21 mouse cellular contexts compared by ENCODE assay signal in genomic region chr15:91495014-91495413, GRCm38 (mm10).
DNase-seq lines count a peak whose midpoint lies in the region; ATAC-seq and TF ChIP-seq lines count a peak whose summit lies in the region.
"Had no signal": no experiment of that assay in that cellular context is flagged by ENCODE, and none has a peak within 500 bp of the region (broad histone marks: within the 10 kb centered on the region; RNA-seq: fewer than 3 reads in every experiment).

No protein-coding gene starts in this region.

- H3K4me1 ChIP-seq in lung, embryonic 14.5 days (ENCODE audit: insufficient read depth): no peaks in the 10 kb centered on the region
- H3K4me1 ChIP-seq in liver, postnatal 0 days (ENCODE audit: insufficient read depth): no peaks in the 10 kb centered on the region
- H3K4me1 ChIP-seq in midbrain, postnatal 0 days (ENCODE audit: insufficient read depth, low read length): no peaks in the 10 kb centered on the region
- H3K4me1 ChIP-seq: forebrain, embryonic 15.5 days; liver, embryonic 15.5 days; megakaryocyte, embryonic 14.5 days had no signal

- no peak for TF ChIP-seq EP300 in liver, postnatal 0 days (IDR thresholded peaks at IDR 0.05; ENCODE audit: low read depth)

- WGBS in lung, embryonic 14.5 days: 72% methylated on average over 4 of the region's 4 CpGs
- WGBS in liver, postnatal 0 days (ENCODE audit: insufficient replicate concordance): 69% methylated on average over 4 of the region's 4 CpGs
- WGBS in midbrain, postnatal 0 days: 91% methylated on average over 4 of the region's 4 CpGs

- ATAC-seq in lung, embryonic 14.5 days (ENCODE audit: insufficient read depth): no peak
- ATAC-seq in liver, postnatal 0 days: no peak
- no peak for ATAC-seq in midbrain, postnatal 0 days (ENCODE audit: low FRiP score)
- ATAC-seq: forebrain, embryonic 15.5 days; inflammation-experienced regulatory T-cells, adult 6 months; midbrain, embryonic 16.5 days had no signal

- H3K4me2 ChIP-seq in lung, embryonic 14.5 days: no peak overlapping the region
- H3K4me2 ChIP-seq in liver, postnatal 0 days (ENCODE audit: low read depth, low read length): no peak overlapping the region
- H3K4me2 ChIP-seq in midbrain, postnatal 0 days (ENCODE audit: low read depth, low read length, poor library complexity, severe bottlenecking): no peak overlapping the region
- H3K4me2 ChIP-seq: forebrain, embryonic 15.5 days; hindbrain, embryonic 12.5 days; liver, embryonic 15.5 days had no signal

- H3K9me3 ChIP-seq in lung, embryonic 14.5 days (ENCODE audit: low read depth, low read length): no peaks in the 10 kb centered on the region
- H3K9me3 ChIP-seq in liver, postnatal 0 days (ENCODE audit: low read length): no peaks in the 10 kb centered on the region
- no peaks in the 10 kb centered on the region for H3K9me3 ChIP-seq in midbrain, postnatal 0 days (ENCODE audit: low read length)
- H3K9me3 ChIP-seq: forebrain, embryonic 15.5 days; hindbrain, embryonic 12.5 days; liver, embryonic 15.5 days had no signal

- no peaks in the 10 kb centered on the region for H3K36me3 ChIP-seq in lung, embryonic 14.5 days (ENCODE audit: insufficient read depth)
- no peaks in the 10 kb centered on the region for H3K36me3 ChIP-seq in liver, postnatal 0 days (replicated peaks; ENCODE audit: insufficient read depth, low read length)
- H3K36me3 ChIP-seq in midbrain, postnatal 0 days (ENCODE audit: insufficient read depth, low read length): no peaks in the 10 kb centered on the region
- H3K36me3 ChIP-seq: forebrain, embryonic 15.5 days; hindbrain, embryonic 12.5 days; liver, embryonic 15.5 days had no signal

- H3K9ac ChIP-seq in lung, embryonic 14.5 days: no peak overlapping the region
- no peak overlapping the region for H3K9ac ChIP-seq in liver, postnatal 0 days (replicated peaks)
- H3K9ac ChIP-seq in midbrain, postnatal 0 days (replicated peaks; ENCODE audit: low read length, poor library complexity, severe bottlenecking): no peak overlapping the region
- H3K9ac ChIP-seq: forebrain, embryonic 15.5 days; hindbrain, embryonic 12.5 days; liver, embryonic 15.5 days had no signal

- H3K27ac ChIP-seq in lung, embryonic 14.5 days (ENCODE audit: low read depth): no peak overlapping the region
- no peak overlapping the region for H3K27ac ChIP-seq in liver, postnatal 0 days (ENCODE audit: low read depth)
- no peak overlapping the region for H3K27ac ChIP-seq in midbrain, postnatal 0 days (ENCODE audit: low read depth, low read length)
- H3K27ac ChIP-seq: forebrain, embryonic 15.5 days; hindbrain, embryonic 12.5 days; liver, embryonic 15.5 days had no signal

- no peak overlapping the region for H3K4me3 ChIP-seq in lung, embryonic 14.5 days (ENCODE audit: low read depth, low read length)
- H3K4me3 ChIP-seq in liver, postnatal 0 days (ENCODE audit: low read depth, low read length): no peak overlapping the region
- no peak overlapping the region for H3K4me3 ChIP-seq in midbrain, postnatal 0 days (ENCODE audit: low read depth, low read length)
- H3K4me3 ChIP-seq: erythroblast, embryonic 14.5 days; forebrain, embryonic 15.5 days; hindbrain, embryonic 12.5 days; liver, embryonic 15.5 days; megakaryocyte, embryonic 14.5 days had no signal

- TF ChIP-seq CTCF in lung, embryonic 14.5 days (IDR thresholded peaks at IDR 0.05; ENCODE audit: low read depth): no peak
- no peak for TF ChIP-seq CTCF in liver, postnatal 0 days (IDR thresholded peaks at IDR 0.05; ENCODE audit: low read depth)
- no peak for TF ChIP-seq CTCF in midbrain, postnatal 0 days (IDR thresholded peaks at IDR 0.05)

- H3K27me3 ChIP-seq in lung, embryonic 14.5 days (ENCODE audit: insufficient read depth, low read length): no peaks in the 10 kb centered on the region
- no peaks in the 10 kb centered on the region for H3K27me3 ChIP-seq in liver, postnatal 0 days (ENCODE audit: insufficient read depth, low read length)
- no peaks in the 10 kb centered on the region for H3K27me3 ChIP-seq in midbrain, postnatal 0 days (ENCODE audit: insufficient read depth, low read length)
- H3K27me3 ChIP-seq: forebrain, embryonic 15.5 days; hindbrain, embryonic 12.5 days; liver, embryonic 15.5 days; megakaryocyte, embryonic 14.5 days had no signal

- DNase-seq in cerebellum, adult 18-20 months: peak; percentile 38 to 44
- DNase-seq in cerebellum, postnatal 4 days (ENCODE audit: low spot score in 2 of 2): no peak
- DNase-seq in lung, embryonic 14.5 days: peak; percentile 16
- no peak for DNase-seq in lung, adult 18-20 months
- peak; percentile 6 for DNase-seq in Muller cell, postnatal 12 days (ENCODE audit: inconsistent ontology term)
- DNase-seq in adrenal gland, postnatal 36 days: peak; percentile 41 to 66
- no peak for DNase-seq in liver, postnatal 0 days
- no peak for DNase-seq in midbrain, postnatal 0 days (ENCODE audit: low spot score)
- DNase-seq: gastrocnemius, postnatal 14 days; kidney, adult 8-10 months; kidney, postnatal 36 days; layer of hippocampus, adult 9-11 months; spleen, adult 18-20 months; thymus, postnatal 14 days had no signal

Comparison
In these comparisons a context has a peak if more than half of its experiments do, and no peak if none do; other contexts are left out.
1. DNase-seq: peak in cerebellum, adult 18-20 months (2 of 2), lung, embryonic 14.5 days (single experiment), Muller cell, postnatal 12 days (single experiment) and adrenal gland, postnatal 36 days (2 of 2); none in cerebellum, postnatal 4 days (0 of 2), lung, adult 18-20 months (0 of 2), liver, postnatal 0 days (single experiment) and midbrain, postnatal 0 days (single experiment).